Mouse (Mus musculus) bone marrow, adult 2 months (tissue): ENCODE results near the gene Nr1d1. TPM values are rescaled to one million over a fixed set of nuclear protein-coding genes. Genes with fewer than 3 reads are reported as not detected.

Experiments
- H3K27ac ChIP-seq: fragments of 200-500 bp; 2 replicates; pipeline ENCODE4 v1.5.1; 2012; ENCODE audit warnings: low read depth, mild to moderate bottlenecking, control low read depth, inconsistent platforms, low read length; ENCODE audit not compliant: control insufficient read depth, poor library complexity, insufficient read depth
- H3K4me1 ChIP-seq: fragments of 200-500 bp; 2 replicates; pipeline ENCODE4 v1.6.1; 2011; ENCODE audit warnings: low read length; ENCODE audit not compliant: control insufficient read depth, insufficient read depth
- H3K4me3 ChIP-seq: fragments of 200-500 bp; replicated peaks from 2 replicates; pipeline ENCODE3; 2011; ENCODE audit warnings: mild to moderate bottlenecking, low read depth, low read length, control low read depth; ENCODE audit not compliant: control insufficient read depth
- CTCF ChIP-seq: fragments of 200-500 bp; IDR thresholded peaks from 2 replicates; pipeline ENCODE4 v1.5.1; 2011; ENCODE audit warnings: low read length, control low read depth; ENCODE audit not compliant: control insufficient read depth, insufficient read depth
- POLR2A ChIP-seq: fragments of 200-500 bp; IDR thresholded peaks from 2 replicates; pipeline ENCODE4 v1.6.1; 2011; ENCODE audit warnings: low read depth, mild to moderate bottlenecking, control low read depth, low read length, borderline replicate concordance; ENCODE audit not compliant: control insufficient read depth
- WGBS: fragments of 180-500 bp; shearing (Covaris S2); methylation state at CpG from one replicate; pipeline ENCODE4 v1.1.7; 2018; 5-methylcytosine and 5-hydroxymethylcytosine counted together
- polyA plus RNA-seq: library from polyadenylated mRNA; stranded (reverse); fragments of >200 nt; gene quantifications from 2 replicates; pipeline ENCODE4 v1.2.4, GENCODE M21; 2011; ENCODE audit warnings: low replicate concordance; ENCODE audit not compliant: missing spikeins, insufficient read depth, insufficient read length

Gene Nr1d1
- polyA plus RNA-seq, 1 experiment, result 4.8 TPM

DNA sequence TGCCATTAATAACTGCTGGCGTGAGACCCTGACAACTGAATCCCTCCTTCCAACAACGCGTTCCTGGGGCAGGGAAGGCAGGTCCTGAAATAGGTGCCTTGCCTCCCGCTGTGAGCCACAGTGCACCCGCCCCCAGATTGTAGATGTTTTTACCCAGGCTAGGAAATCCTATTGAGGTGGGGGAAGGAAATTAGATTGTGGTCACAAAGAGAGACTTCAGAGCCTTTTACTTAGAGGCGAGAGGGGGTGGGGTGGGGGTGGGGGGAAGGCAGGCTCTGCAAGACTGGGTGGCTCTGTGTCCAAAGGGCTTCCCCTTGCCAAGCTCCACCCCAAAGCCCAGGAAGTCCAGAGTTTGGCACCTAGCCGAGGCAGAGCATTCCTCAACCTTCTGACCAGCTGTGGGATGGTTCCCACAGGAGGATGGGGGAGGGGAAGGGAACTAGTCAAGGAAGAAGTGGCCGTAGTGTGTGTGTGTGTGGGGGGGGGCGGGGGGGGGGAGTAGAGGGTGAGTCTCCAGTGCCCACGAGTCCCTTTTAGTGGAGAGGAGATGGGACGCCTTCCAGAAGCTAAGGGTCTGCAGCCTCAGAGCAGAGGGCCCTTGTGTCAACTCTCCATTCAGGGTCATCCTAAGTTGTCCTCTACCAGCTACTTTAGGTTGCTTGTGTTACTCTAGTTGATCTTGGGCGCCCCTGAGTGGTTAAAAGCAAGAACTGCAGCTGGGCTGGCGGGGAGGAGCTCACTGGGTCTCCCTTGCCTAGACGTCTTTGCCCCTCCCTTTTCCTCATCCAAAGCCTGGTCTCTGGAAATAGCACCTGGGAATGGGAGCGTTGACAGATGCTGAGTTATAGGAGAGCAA lies 11.5 kb upstream of the Nr1d1 start:
- Histone ChIP-seq H3K4me1 (peaks cover 3% of the 10 kb centered on the region; the same call in 1 of the 2 replicates), H3K27ac (no peak overlapping the region; the same call in 1 of the 2 replicates), H3K4me3 (no peak overlapping the region)
- TF ChIP-seq CTCF (peak; percentile 79), POLR2A (no peak)
- under 1% methylated on average over 15 of the region's 15 CpGs for WGBS

- H3K4me3 ChIP-seq, result no peak overlapping the region
- peaks cover 3% of the 10 kb centered on the region; the same call in 1 of the 2 replicates for H3K4me1 ChIP-seq
- no peak overlapping the region for H3K27ac ChIP-seq
- TF ChIP-seq CTCF (peak; percentile 46; the same call in 1 of the 2 replicates), POLR2A (no peak)
- WGBS, result 2% methylated on average over 12 of the region's 12 CpGs
Observed at GRCm38 (mm10) chr11:98785772-98786281, 10.7 kb upstream of the Nr1d1 start.

GRCm38 (mm10) chr11:98785214-98785613 lies 10.1 kb upstream of the Nr1d1 start:
- TF ChIP-seq POLR2A (no peak), CTCF (no peak)
- 72% methylated on average over 10 of the region's 10 CpGs for WGBS
- Histone ChIP-seq H3K4me3 (no peak overlapping the region), H3K4me1 (peaks cover 3% of the 10 kb centered on the region; the same call in 1 of the 2 replicates), H3K27ac (no peak overlapping the region)

DNA sequence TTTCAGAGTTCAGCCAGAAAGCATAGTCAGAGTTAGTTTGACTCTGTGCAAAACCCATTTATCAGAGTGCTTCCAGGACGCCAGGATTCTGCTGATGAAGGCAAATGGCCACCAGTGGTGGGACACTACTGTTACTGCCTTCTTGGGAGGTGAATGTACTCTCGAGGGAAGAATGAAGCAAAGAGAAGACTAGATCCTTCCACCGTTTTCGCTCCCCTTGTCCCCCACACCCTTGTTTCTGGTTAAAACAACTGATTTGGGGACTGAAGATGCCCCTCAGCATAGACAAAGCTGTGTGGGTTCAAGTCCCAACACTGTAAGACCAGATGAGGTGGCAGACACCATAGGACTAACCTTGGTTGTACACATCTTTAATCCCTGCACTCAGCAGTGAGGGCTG lies 9.0 kb upstream of the Nr1d1 start:
- H3K27ac ChIP-seq, result no peak overlapping the region
- no peak for TF ChIP-seq POLR2A
- 66% methylated on average over 4 of the region's 4 CpGs for WGBS
- H3K4me1 ChIP-seq, result peaks cover 3% of the 10 kb centered on the region; the same call in 1 of the 2 replicates
- H3K4me3 ChIP-seq, result no peak overlapping the region

DNA sequence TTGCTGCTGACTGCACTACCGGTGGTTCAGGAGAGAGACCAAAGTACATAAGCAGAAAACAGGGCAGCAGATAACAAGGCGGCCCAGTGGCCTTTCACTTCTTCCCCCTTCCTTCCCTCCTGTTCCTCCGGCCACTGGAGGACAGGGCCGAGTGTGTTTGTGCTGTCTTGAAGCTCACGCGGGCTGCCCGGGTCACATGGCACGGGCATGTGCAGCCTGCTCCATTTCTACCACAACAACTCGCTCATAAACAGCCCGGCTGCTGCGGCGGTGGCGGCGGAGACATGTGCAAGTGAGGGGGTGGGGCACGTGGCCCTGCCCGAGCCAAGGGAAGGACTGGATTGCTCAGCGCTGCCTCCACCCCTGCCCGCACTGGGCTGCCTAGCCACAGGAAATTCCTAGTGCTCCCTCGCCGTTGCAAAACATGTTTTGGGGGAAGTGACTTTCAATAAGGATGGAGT lies 8.1 kb upstream of the Nr1d1 start:
- peak overlapping the region; percentile 35 for H3K27ac ChIP-seq
- peak; percentile 53; the same call in 1 of the 2 replicates for TF ChIP-seq POLR2A
- TF ChIP-seq CTCF, result no peak; the same call in 1 of the 2 replicates
- WGBS, result under 1% methylated on average over 20 of the region's 20 CpGs
- peaks cover 3% of the 10 kb centered on the region; the same call in 1 of the 2 replicates for H3K4me1 ChIP-seq
- peak overlapping the region; percentile 57 for H3K4me3 ChIP-seq

- peak overlapping the region; percentile 57 for H3K4me3 ChIP-seq
- WGBS, result 8% methylated on average over 17 of the region's 17 CpGs
Observed at GRCm38 (mm10) chr11:98782651-98783235, 7.6 kb upstream of the Nr1d1 start.

DNA sequence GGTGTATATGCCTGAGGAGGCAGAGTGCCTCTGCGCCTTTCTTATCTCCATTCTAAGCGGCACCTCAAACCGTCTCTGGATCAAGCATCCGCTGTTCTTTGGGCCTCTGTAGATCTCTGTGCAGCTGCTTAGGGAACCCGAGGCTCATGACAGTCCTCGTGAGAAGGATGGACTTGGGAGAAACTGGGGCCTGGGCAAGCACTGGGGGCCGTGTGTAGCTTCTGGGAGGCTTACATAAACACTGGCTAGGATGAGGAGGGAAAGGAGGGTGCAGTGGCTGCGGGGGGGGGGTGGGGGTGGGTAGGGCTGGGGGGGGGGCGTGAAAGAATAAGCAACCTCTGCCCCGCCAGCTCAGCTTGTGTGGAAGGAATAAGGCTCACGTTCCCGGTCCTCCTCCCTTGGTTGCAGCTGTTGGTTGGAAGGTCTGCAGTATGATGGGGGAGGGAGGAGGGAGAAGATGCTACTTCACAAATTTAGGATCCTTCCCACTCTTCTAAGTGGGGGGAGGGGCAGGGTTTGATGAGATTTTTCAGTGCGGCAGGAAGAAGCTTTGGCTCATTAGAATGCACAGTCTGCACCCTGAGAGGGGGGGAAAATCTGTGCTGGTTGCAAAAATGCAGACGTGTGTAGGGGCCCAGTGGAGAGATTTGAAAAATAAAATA lies 6.8 kb upstream of the Nr1d1 start:
- 60% methylated on average over 13 of the region's 14 CpGs for WGBS
- TF ChIP-seq POLR2A (no peak), CTCF (no peak)
- H3K27ac ChIP-seq, result no peak overlapping the region
- no peak overlapping the region for H3K4me3 ChIP-seq
- peaks cover 3% of the 10 kb centered on the region; the same call in 1 of the 2 replicates for H3K4me1 ChIP-seq

More at GRCm38 (mm10) chr11:98782651-98783235, 7.6 kb upstream of the Nr1d1 start:
- TF ChIP-seq CTCF (no peak), POLR2A (no peak)
- Histone ChIP-seq H3K27ac (0 out of 2 replicates have a peak overlapping the region, but pooled peaks have one; percentile 35), H3K4me1 (peaks cover 3% of the 10 kb centered on the region; the same call in 1 of the 2 replicates)
